Mouse (Mus musculus) mouse embryonic stem cell (cell line): ENCODE results near the gene Obox8.

ENCODE experiments used
- in situ Hi-C, 2 experiments: fragments of 300-500 bp; cut with MboI; formaldehyde crosslinking; loops; 1 replicate in 1 of 2; 3 replicates in 1 of 2; pipeline ENCODE4 v1.14.3; 2019 to 2020; ENCODE audit warnings: low sequenced_read_pairs in 2 of 2, low pct_unique_long_range_greater_than_20kb in 1 of 2, mixed read lengths in 1 of 2; ENCODE audit not compliant: unreplicated experiment in 1 of 2

Obox8 gene

GRCm38 (mm10) chr7:14333457-14333856 is at the start of gene Obox8:
Gene Obox8, minus strand, starts transcription at chr7:14333557.
- in situ Hi-C loops, result no loop called here

DNA sequence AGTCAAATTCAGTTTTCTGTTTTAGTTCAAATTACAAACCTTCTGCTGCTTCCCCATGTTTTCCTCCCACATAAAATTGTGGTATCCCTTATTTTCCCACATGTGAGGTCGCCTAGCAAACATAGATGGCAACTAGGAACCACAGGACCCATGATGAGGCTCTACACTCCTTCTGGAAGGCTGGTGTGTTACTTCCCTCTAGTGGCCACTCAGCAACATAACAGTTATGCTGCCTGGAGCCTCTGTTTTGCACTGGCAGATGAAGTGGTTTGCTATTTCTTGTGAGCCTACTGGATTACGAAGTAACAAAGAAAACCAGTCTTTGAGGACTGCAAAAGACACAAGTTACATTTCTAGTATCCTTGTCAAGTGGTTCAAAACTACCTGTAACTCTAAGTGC is 16.1 kb downstream of the Obox8 start:
- in situ Hi-C loops, result loop anchor here (25.0 kb wide), 2 partner anchors 530 to 1255 kb away; partner anchors contain the start of gene Mzf1 (in 1 of the 2)

- in situ Hi-C loops, result loop anchor here (25.0 kb wide), 2 partner anchors 521 to 1246 kb away; partner anchors contain the start of gene Mzf1 (in 1 of the 2)
Measured at GRCm38 (mm10) chr7:14308671-14309070, 24.7 kb downstream of the Obox8 start.

DNA sequence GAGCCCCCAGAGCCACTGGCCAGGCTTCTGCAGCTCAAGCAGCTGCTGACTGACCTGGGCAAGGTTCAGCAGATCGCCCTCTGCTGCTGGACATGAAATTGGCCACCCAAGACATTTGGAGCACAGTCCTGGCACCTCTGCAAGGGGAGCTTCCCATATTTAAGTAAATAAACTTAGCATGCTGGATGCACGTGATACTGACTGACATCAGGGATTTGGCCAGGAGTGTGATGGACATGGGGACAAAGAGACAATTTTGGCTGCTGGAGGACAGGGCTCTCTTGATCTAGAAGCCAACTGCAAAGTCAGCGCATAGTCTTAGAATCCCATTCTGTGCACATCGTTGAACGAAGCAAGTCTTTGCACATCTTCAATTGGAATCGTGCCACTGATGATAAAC is 25.8 kb downstream of the Obox8 start:
- in situ Hi-C loops, result loop anchor here (25.0 kb wide), 2 partner anchors 520 to 1245 kb away; partner anchors contain the start of gene Mzf1 (in 1 of the 2)
